Mouse (Mus musculus) hindbrain, embryonic 16.5 days (tissue): ENCODE measurements around the gene Rapgef5. TPM values are rescaled to one million over a fixed set of nuclear protein-coding genes. Genes with fewer than 3 reads are reported as not detected.
"Not testable (repeated sequence)": the region's sequence is repeated elsewhere in the genome, so short reads cannot be mapped to it uniquely, and the experiment has no call there.

ENCODE experiments used
- ATAC-seq: fragments of 200-750 bp; cut with Nextera tagmentation; 2 replicates; pipeline ENCODE4 v1.8.0; 2017; ENCODE audit warnings: moderate TSS enrichment, moderate library complexity
- H3K27ac ChIP-seq: fragments of 300-500 bp; sonication (generic); 2 replicates; pipeline ENCODE4 v1.5.1; 2014; ENCODE audit warnings: low read depth, mild to moderate bottlenecking, control low read depth, low read length, moderate library complexity
- H3K27me3 ChIP-seq: fragments of 300-500 bp; sonication (generic); replicated peaks from 2 replicates; pipeline ENCODE4 v1.6.1; 2014; ENCODE audit warnings: low read length; ENCODE audit not compliant: control insufficient read depth, insufficient read depth
- H3K36me3 ChIP-seq: fragments of 300-500 bp; sonication (generic); 2 replicates; pipeline ENCODE4 v1.6.1; 2014; ENCODE audit warnings: mild to moderate bottlenecking, low read length, moderate library complexity, mixed read lengths; ENCODE audit not compliant: control insufficient read depth, insufficient read depth
- H3K4me1 ChIP-seq: fragments of 300-500 bp; sonication (generic); 2 replicates; pipeline ENCODE4 v1.6.1; 2014; ENCODE audit warnings: low read depth, low read length; ENCODE audit not compliant: control insufficient read depth, insufficient read depth
- H3K4me2 ChIP-seq: fragments of 300-500 bp; sonication (generic); 2 replicates; pipeline ENCODE4 v1.6.1; 2014; ENCODE audit warnings: mild to moderate bottlenecking, low read length, control low read depth, moderate library complexity
- H3K4me3 ChIP-seq: fragments of 300-500 bp; sonication (generic); 2 replicates; pipeline ENCODE4 v1.5.1; 2014; ENCODE audit warnings: mild to moderate bottlenecking, low read length, control low read depth, moderate library complexity
- H3K9ac ChIP-seq: fragments of 300-500 bp; sonication (generic); 2 replicates; pipeline ENCODE4 v1.6.1; 2014; ENCODE audit warnings: low read depth, mild to moderate bottlenecking, control low read depth, low read length, moderate library complexity
- H3K9me3 ChIP-seq: fragments of 300-500 bp; sonication (generic); 2 replicates; pipeline ENCODE4 v1.6.1; 2014; ENCODE audit warnings: mild to moderate bottlenecking, low read length, moderate library complexity; ENCODE audit not compliant: control insufficient read depth
- WGBS: fragments of 180-500 bp; shearing (Covaris S2); extraction: QIAGEN DNeasy Blood & Tissue Kit; methylation state at CpG from one replicate; pipeline ENCODE4 v1.1.7; 2014; 5-methylcytosine and 5-hydroxymethylcytosine counted together
- polyA plus RNA-seq: library from polyadenylated mRNA; unstranded; fragments of >200 nt; fragmentation: Nextera tagmentation; extraction: Ambion mirVana; gene quantifications from 2 replicates; pipeline ENCODE4 v1.2.1, GENCODE M21; 2015

The Rapgef5 gene
- polyA plus RNA-seq, 1 experiment from 2014 or later, result 31.9 TPM

- Histone ChIP-seq H3K9ac (no peak overlapping the region), H3K4me1 (no peaks in the 10 kb centered on the region; the same call in 1 of the 2 replicates), H3K27me3 (peaks cover 3% of the 10 kb centered on the region; the same call in 1 of the 2 replicates), H3K27ac (no peak overlapping the region), H3K4me3 (no peak overlapping the region), H3K36me3 (no peaks in the 10 kb centered on the region), H3K4me2 (no peak overlapping the region), H3K9me3 (no peaks in the 10 kb centered on the region)
- no peak for ATAC-seq
- 21% methylated on average over 1 of the region's 1 CpGs for WGBS
Observed at GRCm38 (mm10) chr12:117783426-117783825, 267.1 kb downstream of the Rapgef5 start.

DNA sequence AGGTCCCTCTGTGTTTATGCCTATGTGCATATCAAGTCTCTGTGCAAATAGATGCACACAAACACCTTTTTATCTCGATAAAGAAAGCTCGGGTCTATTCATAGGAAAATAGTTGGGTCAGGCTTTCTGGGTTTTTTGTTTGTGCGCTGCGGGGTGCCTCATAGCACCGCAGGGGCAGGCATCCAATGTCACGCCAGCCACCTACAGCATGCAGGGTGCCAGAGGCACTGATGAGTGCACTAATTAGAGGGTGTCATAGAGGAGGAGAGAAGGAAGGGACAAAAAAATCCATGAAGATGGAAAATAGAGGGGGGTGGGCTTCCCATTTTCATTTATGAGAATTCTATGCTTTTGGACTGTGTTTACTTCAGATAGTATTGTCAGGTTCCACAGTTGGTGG lies 270.3 kb downstream of the Rapgef5 start:
- Histone ChIP-seq H3K9ac (no peak overlapping the region), H3K4me3 (no peak overlapping the region), H3K36me3 (no peaks in the 10 kb centered on the region), H3K9me3 (no peaks in the 10 kb centered on the region), H3K27ac (no peak overlapping the region), H3K27me3 (peaks cover 3% of the 10 kb centered on the region; the same call in 1 of the 2 replicates), H3K4me1 (no peaks in the 10 kb centered on the region; the same call in 1 of the 2 replicates), H3K4me2 (no peak overlapping the region)
- ATAC-seq, result no peak
- 19% methylated on average over 6 of the region's 6 CpGs for WGBS

DNA sequence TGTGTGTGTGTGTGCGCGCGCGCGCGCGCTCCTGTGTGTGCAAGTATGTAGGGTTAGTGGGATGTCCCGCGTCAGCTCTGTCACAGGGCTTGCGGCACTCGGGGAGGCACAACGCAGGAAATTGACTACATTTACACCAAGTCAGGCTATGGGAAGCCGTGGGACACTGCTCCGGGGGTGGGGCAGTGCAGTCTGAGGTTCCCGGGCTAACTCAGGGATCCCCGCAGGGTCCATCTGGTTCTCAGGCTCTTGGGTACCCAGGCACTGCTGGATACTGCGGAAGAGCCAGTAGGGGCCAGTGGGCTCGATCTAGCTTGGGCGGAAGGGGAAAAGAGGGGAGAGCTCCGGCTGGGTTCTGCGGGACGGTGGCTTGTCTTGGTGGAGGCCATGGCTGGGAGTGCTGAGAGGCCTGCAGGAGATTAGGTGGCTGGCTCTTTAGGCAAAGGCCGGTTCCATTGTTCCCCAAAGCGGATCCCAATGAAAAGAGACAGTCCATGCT lies 272.3 kb downstream of the Rapgef5 start:
- WGBS, result 13% methylated on average over 24 of the region's 24 CpGs
- ATAC-seq, result peak; percentile 56; the same call in 1 of the 2 replicates
- Histone ChIP-seq H3K36me3 (no peaks in the 10 kb centered on the region), H3K4me2 (peak overlapping the region; percentile 62), H3K27ac (no peak overlapping the region), H3K4me3 (peak overlapping the region; percentile 22), H3K9ac (peak overlapping the region; percentile 27; the same call in 1 of the 2 replicates), H3K27me3 (peaks cover 3% of the 10 kb centered on the region; the same call in 1 of the 2 replicates), H3K4me1 (no peaks in the 10 kb centered on the region; the same call in 1 of the 2 replicates), H3K9me3 (no peaks in the 10 kb centered on the region)

DNA sequence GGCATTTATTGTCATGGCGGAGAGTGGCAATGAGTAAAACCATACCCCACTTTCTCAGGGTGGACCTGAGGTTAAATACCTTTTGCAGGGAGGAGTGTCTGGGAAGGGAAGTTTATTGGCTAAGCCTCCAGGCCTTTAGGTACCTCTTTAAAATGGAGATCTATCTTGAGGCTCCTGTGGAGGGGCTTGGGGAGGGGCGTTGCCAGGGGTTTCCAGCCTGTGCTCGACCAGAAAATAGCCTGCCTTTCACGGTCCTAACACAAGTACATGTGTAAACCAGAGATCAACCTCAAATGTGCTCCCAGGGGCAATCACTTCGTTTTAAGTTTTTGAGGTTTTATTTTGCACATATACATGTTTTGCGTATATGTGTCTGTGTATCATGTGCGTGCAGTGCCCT lies 272.7 kb downstream of the Rapgef5 start:
- H3K9ac ChIP-seq, result no peak overlapping the region
- 18% methylated on average over 7 of the region's 7 CpGs for WGBS
- no peaks in the 10 kb centered on the region; the same call in 1 of the 2 replicates for H3K4me1 ChIP-seq
- peak overlapping the region; percentile 62 for H3K4me2 ChIP-seq
- peaks cover 3% of the 10 kb centered on the region; the same call in 1 of the 2 replicates for H3K27me3 ChIP-seq
- H3K9me3 ChIP-seq, result no peaks in the 10 kb centered on the region
- H3K27ac ChIP-seq, result no peak overlapping the region
- no peaks in the 10 kb centered on the region for H3K36me3 ChIP-seq
- H3K4me3 ChIP-seq, result no peak overlapping the region
- ATAC-seq, result no peak

DNA sequence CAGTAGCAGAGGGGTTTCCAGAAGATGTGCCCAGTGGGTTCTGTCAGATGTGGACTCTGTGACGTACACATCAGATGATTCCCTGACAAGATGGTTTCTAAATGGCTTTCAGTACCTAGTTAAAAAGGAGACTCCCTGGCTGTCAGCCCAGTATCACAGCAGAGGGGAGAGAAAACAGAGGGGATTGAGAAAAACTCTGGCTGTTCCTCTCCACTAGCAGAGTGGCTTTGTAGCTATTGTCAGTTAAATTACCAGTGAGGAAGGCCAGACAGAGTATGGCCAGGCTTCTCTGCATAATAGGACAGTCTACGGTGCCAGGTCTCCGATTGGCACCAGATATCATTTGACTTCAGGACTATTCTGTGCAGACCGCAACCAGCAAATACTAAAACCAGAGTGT lies 279.0 kb downstream of the Rapgef5 start:
- peak; percentile 85 for ATAC-seq
- Histone ChIP-seq H3K4me3 (no peak overlapping the region), H3K9me3 (no peaks in the 10 kb centered on the region), H3K9ac (no peak overlapping the region), H3K4me1 (no peaks in the 10 kb centered on the region; the same call in 1 of the 2 replicates), H3K27ac (no peak overlapping the region), H3K36me3 (no peaks in the 10 kb centered on the region), H3K4me2 (no peak overlapping the region), H3K27me3 (no peaks in the 10 kb centered on the region)
- 57% methylated on average over 4 of the region's 4 CpGs for WGBS

GRCm38 (mm10) chr12:117803989-117804388 lies 287.7 kb downstream of the Rapgef5 start, which contains the start of gene Cdca7l:
Gene Cdca7l, plus strand, starts transcription at chr12:117804289.
- H3K27me3 ChIP-seq, H3K4me3 ChIP-seq, H3K36me3 ChIP-seq, H3K27ac ChIP-seq, ATAC-seq, H3K4me2 ChIP-seq, H3K9ac ChIP-seq, H3K9me3 ChIP-seq: not testable (repeated sequence)
- H3K4me1 ChIP-seq, result peaks cover 19% of the 10 kb centered on the region
- no CpG with 5 or more reads among the region's 6 CpGs for WGBS

DNA sequence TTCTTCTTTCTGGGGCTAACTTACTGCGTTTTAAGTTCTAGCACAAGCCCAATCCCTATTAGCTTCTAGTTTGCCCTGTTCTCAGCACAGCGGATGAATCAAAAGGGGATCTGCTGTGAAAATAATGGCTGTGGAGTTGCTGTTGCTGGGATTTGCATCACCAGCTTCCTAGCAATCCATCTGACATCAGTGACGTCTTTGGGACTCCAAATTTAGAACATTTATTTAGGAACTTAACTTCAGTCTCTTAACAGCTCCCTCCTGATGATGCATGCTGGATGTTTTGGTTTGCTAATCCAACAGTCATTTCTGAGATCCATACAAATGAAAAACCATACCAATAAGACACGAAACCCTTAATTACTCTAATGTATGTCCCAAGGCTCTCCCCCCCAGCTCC lies 289.3 kb downstream of the Rapgef5 start:
- Histone ChIP-seq H3K4me3 (peak overlapping the region; percentile 13; the same call in 1 of the 2 replicates), H3K4me1 (peaks cover 25% of the 10 kb centered on the region), H3K27ac (no peak overlapping the region), H3K9me3 (no peaks in the 10 kb centered on the region), H3K9ac (no peak overlapping the region), H3K4me2 (peak overlapping the region; percentile 47), H3K27me3 (no peaks in the 10 kb centered on the region; the same call in 1 of the 2 replicates), H3K36me3 (no peaks in the 10 kb centered on the region)
- ATAC-seq, result no peak
- WGBS, result 65% methylated on average over 4 of the region's 4 CpGs

GRCm38 (mm10) chr12:117806007-117806451 lies 289.8 kb downstream of the Rapgef5 start:
- Histone ChIP-seq H3K9me3 (no peaks in the 10 kb centered on the region), H3K27me3 (no peaks in the 10 kb centered on the region; the same call in none of the 2 replicates), H3K4me3 (peak overlapping the region; percentile 13), H3K36me3 (no peaks in the 10 kb centered on the region), H3K9ac (no peak overlapping the region), H3K4me1 (peaks cover 25% of the 10 kb centered on the region), H3K27ac (no peak overlapping the region), H3K4me2 (peak overlapping the region; percentile 47)
- WGBS, result 14% methylated on average over 12 of the region's 12 CpGs
- peak; percentile 53 for ATAC-seq

GRCm38 (mm10) chr12:117806470-117806869 lies 290.2 kb downstream of the Rapgef5 start:
- Histone ChIP-seq H3K4me1 (peaks cover 25% of the 10 kb centered on the region), H3K9me3 (no peaks in the 10 kb centered on the region), H3K36me3 (no peaks in the 10 kb centered on the region), H3K9ac (no peak overlapping the region), H3K27me3 (no peaks in the 10 kb centered on the region; the same call in none of the 2 replicates), H3K4me2 (peak overlapping the region; percentile 47), H3K4me3 (peak overlapping the region; percentile 13), H3K27ac (no peak overlapping the region)
- ATAC-seq, result no peak
- WGBS, result 28% methylated on average over 4 of the region's 4 CpGs
